Mouse (Mus musculus): ENCODE data around the gene Olfr549.

Gene Olfr549

GRCm38 (mm10) chr7:102597378-102598031 is 47.8 kb downstream of the Olfr549 start, which contains the start of gene Olfr552:
Gene Olfr552 (plus strand): TSS chr7:102597770.
- DNase-seq, result no peak
